Mouse (Mus musculus) neural tube, embryonic 13.5 days (tissue): ENCODE measurements at regions not wholly inside any gene's neighbourhood (a gene's known extent, or its start where the extent isn't known, plus 50 kb on each side); places are given as distances from the start of the nearest gene placed in this dataset.

Experiments
- ATAC-seq: fragments of 200-750 bp; cut with Nextera tagmentation; 2 replicates; pipeline ENCODE4 v1.8.0; 2017; ENCODE audit warnings: low read depth, mild to moderate bottlenecking, moderate TSS enrichment, moderate library complexity
- H3K27ac ChIP-seq: fragments of 300-500 bp; sonication (generic); replicated peaks from 2 replicates; pipeline ENCODE4 v1.5.1; 2015; ENCODE audit warnings: moderate library complexity, mild to moderate bottlenecking, inconsistent platforms
- H3K27me3 ChIP-seq: fragments of 300-500 bp; sonication (generic); 2 replicates; pipeline ENCODE4 v1.6.1; 2015; ENCODE audit warnings: mild to moderate bottlenecking, inconsistent platforms
- H3K36me3 ChIP-seq: fragments of 300-500 bp; sonication (generic); 2 replicates; pipeline ENCODE4 v1.6.1; 2015; ENCODE audit warnings: mild to moderate bottlenecking, inconsistent platforms
- H3K4me1 ChIP-seq: fragments of 300-500 bp; sonication (generic); replicated peaks from 2 replicates; pipeline ENCODE4 v1.6.1; 2015; ENCODE audit warnings: inconsistent platforms
- H3K4me2 ChIP-seq: fragments of 300-500 bp; sonication (generic); 2 replicates; pipeline ENCODE4 v1.6.1; 2015; ENCODE audit warnings: inconsistent platforms, mild to moderate bottlenecking, moderate library complexity
- H3K4me3 ChIP-seq: fragments of 300-500 bp; sonication (generic); 2 replicates; pipeline ENCODE4 v1.5.1; 2015; ENCODE audit warnings: mild to moderate bottlenecking, inconsistent platforms
- H3K9ac ChIP-seq: fragments of 300-500 bp; sonication (generic); 2 replicates; pipeline ENCODE4 v1.6.1; 2015; ENCODE audit warnings: moderate library complexity, mild to moderate bottlenecking, inconsistent platforms
- H3K9me3 ChIP-seq: fragments of 300-500 bp; sonication (generic); 2 replicates; pipeline ENCODE4 v1.6.1; 2016; ENCODE audit warnings: inconsistent platforms
- WGBS: fragments of 180-500 bp; shearing (Covaris S2); methylation state at CpG from one replicate; pipeline ENCODE4 v1.1.7; 2015; 5-methylcytosine and 5-hydroxymethylcytosine counted together

DNA sequence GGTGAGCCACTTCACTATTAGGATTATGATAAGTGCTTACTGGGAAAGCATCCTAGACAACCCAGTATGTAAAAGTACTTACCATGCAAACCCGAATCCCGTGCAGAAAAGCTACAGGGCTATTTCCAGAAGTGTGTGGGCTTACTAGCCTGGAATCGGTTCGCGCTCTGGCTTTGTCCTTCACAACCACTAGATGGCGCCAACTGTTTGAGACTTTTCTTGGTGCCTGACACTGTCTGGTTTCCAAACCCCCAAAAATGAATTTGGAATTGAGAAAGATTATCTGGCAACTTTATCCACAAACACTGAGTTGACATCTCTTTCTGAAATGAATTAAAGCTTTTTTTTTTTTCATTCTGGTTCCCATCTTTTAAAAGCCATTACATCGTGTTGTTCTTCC, 218.2 kb downstream of the Pax3 start:
- WGBS, result 6% methylated on average over 7 of the region's 7 CpGs
- Histone ChIP-seq H3K9ac (no peak overlapping the region), H3K36me3 (no peaks in the 10 kb centered on the region), H3K4me2 (no peak overlapping the region), H3K9me3 (no peaks in the 10 kb centered on the region), H3K4me1 (no peaks in the 10 kb centered on the region), H3K27ac (no peak overlapping the region), H3K27me3 (peaks cover 53% of the 10 kb centered on the region), H3K4me3 (no peak overlapping the region)
- 0 out of 2 replicates have a peak, but pooled peaks have one; percentile 40 for ATAC-seq

DNA sequence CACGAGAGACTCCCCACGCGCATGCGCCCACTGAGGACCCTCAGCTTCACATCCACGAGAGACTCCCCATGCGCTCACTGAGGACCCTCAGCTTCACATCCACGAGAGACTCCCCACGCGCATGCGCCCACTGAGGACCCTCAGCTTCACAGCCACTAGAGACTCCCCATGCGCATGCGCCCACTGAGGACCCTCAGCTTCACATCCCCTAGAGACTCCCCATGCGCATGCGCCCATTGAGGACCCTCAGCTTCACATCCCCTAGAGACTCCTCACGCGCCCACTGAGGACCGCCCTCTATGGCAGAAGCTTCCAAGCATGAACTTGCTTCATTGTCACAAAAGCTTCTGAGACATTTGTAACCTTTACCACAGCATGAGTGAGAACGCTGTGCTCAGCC, 221.0 kb downstream of the Pax3 start:
- Histone ChIP-seq H3K27me3 (peaks cover 46% of the 10 kb centered on the region), H3K4me2 (no peak overlapping the region), H3K4me3 (no peak overlapping the region), H3K9me3 (no peaks in the 10 kb centered on the region), H3K36me3 (no peaks in the 10 kb centered on the region), H3K27ac (no peak overlapping the region), H3K4me1 (peaks cover 6% of the 10 kb centered on the region; the same call in 1 of the 2 replicates), H3K9ac (no peak overlapping the region)
- WGBS, result 93% methylated on average over 18 of the region's 18 CpGs
- ATAC-seq, result no peak

DNA sequence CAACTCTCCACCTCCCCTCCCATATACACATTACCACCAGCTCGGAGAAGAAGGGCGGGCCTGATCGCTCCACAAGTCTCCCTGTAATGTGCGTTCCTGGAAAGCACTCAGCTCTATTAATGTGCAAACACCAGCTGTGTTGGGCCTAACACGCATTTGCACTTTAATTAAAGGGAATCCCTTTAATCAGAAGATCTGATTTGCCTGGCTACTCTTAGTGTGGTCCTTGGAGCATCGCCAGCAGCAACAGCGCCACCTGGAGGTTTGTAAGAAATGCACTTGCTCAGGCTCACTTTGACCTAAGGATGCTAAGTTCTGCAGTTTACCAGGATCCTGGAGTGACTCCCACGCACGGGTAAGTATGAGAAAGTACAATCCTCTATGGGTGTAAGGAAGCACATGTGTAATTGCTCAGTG, 224.6 kb downstream of the Pax3 start:
- 4% methylated on average over 9 of the region's 9 CpGs for WGBS
- Histone ChIP-seq H3K4me3 (no peak overlapping the region), H3K27me3 (peaks cover 23% of the 10 kb centered on the region)

DNA sequence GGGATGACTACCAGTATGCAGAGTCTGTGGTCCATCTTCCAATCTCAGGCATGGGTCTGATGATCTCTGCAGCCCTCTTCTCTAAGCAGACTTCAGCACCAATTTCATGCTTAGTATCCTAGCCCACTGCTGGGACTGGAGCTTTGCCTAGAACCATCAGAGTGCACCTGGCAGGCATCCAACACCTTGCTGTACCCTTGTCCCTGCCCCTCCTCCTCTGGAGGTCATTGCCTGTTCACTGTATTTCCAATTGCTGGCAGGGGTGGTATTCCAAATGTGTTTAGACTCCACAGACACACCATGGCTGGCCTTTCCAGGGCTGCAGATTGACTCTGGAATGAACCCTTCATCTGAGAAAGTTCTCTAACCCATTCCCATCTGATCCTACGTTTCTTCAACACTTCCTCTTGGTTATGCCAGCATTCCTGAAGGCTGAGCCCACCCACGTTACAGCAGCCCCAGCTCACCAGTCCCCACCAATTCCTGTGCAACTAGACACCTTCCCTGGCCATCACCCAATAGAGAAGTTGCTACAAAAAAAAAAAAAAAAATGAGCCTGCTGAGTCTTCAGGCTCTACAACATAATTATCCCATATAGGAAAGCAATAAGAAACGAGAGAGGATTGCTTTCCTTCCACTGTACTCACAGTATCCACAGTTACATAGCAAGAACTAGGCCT, 232.1 kb downstream of the Pax3 start:
- ATAC-seq, result no peak
- Histone ChIP-seq H3K27me3 (no peaks in the 10 kb centered on the region), H3K4me2 (no peak overlapping the region), H3K4me3 (no peak overlapping the region), H3K9me3 (no peaks in the 10 kb centered on the region), H3K27ac (no peak overlapping the region), H3K4me1 (0 out of 2 replicates have a peak, but pooled peaks cover 3% of the 10 kb centered on the region), H3K36me3 (no peaks in the 10 kb centered on the region), H3K9ac (no peak overlapping the region)
- WGBS, result 47% methylated on average over 3 of the region's 3 CpGs

More for the DNA sequence above, 224.6 kb downstream of the Pax3 start:
- Histone ChIP-seq H3K9me3 (no peaks in the 10 kb centered on the region), H3K27ac (no peak overlapping the region), H3K9ac (no peak overlapping the region), H3K4me2 (peak overlapping the region; percentile 29), H3K4me1 (peaks cover 6% of the 10 kb centered on the region; the same call in 1 of the 2 replicates), H3K36me3 (no peaks in the 10 kb centered on the region)
- peak; percentile 84 for ATAC-seq

DNA sequence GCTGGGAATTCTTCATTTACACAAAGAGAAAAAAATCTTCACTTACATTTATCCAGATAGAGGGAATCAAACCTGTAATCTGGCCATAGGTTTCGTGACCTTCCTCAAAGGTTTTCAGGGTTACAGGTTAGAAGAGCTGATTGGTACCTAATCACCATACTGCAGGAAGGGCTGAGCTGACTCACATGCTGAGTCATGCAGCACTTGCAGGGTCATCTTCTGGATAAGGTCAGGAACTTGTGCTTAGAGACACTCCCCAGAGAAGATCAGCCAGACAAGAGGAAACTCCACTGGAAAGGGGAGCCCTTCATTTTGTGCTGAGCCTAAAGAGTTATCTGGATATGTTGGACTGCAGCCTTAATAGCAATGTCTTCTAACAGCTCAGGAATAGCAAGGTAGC, 237.6 kb downstream of the Pax3 start:
- Histone ChIP-seq H3K4me3 (no peak overlapping the region), H3K9ac (no peak overlapping the region), H3K4me1 (no peaks in the 10 kb centered on the region), H3K36me3 (no peaks in the 10 kb centered on the region), H3K4me2 (no peak overlapping the region), H3K9me3 (no peaks in the 10 kb centered on the region), H3K27ac (no peak overlapping the region), H3K27me3 (no peaks in the 10 kb centered on the region)
- 68% methylated on average over 1 of the region's 1 CpGs for WGBS
- ATAC-seq, result no peak

DNA sequence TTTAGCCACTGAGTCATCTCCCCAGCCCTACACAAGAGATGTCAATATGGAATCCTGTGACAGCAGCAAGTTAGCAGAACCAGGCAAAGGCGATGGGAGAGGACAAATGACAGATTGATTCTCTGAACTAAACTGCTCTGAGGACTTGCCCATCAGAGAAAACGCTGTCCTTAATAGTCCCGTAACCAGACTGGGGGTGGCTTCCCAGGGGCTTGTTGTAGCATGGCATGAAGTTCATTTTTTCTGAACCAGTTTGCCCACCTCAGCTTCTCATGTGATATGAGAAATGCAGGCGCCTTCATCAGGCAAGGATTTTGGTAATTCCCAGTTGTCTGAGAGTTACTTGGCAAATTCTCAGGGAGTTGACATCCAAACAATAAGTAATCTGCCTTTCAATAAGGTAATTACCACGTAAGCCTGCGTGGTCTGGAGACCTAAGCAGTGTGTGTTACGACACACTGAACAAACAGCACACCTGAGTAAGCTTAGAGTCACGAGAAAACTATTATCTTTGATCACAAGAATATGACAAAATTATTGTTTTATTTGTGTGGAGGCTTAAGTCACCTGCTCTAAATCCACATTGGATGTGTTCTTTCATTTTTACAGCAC, 239.7 kb downstream of the Pax3 start:
- Histone ChIP-seq H3K4me2 (no peak overlapping the region), H3K27me3 (no peaks in the 10 kb centered on the region), H3K36me3 (no peaks in the 10 kb centered on the region), H3K4me3 (no peak overlapping the region), H3K4me1 (no peaks in the 10 kb centered on the region), H3K9me3 (no peaks in the 10 kb centered on the region), H3K27ac (no peak overlapping the region), H3K9ac (no peak overlapping the region)
- 81% methylated on average over 8 of the region's 8 CpGs for WGBS
- ATAC-seq, result no peak

DNA sequence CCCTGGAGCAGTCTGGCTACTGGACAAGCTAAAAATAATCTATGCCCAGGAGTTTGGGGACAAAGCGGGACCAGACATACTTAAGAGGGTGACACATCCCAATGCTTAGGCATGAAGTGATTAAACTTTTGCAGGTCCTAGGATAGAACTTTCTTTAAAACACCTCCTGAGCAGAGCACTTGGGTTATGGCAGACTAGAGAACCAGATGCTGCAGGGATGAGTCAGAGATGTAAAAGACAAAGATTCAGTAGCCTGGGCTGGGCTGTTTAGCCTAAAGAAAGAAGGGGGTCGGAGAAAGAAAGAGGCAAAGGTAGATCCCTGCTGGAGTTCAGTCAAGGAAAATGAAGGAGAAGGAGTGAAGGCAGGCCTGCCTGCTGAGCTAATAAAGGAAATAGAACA, 249.0 kb downstream of the Pax3 start:
- Histone ChIP-seq H3K27me3 (peaks cover 5% of the 10 kb centered on the region; the same call in 1 of the 2 replicates), H3K27ac (no peak overlapping the region), H3K9ac (no peak overlapping the region), H3K4me2 (no peak overlapping the region), H3K4me1 (0 out of 2 replicates have a peak, but pooled peaks cover 10% of the 10 kb centered on the region), H3K4me3 (no peak overlapping the region), H3K9me3 (no peaks in the 10 kb centered on the region), H3K36me3 (no peaks in the 10 kb centered on the region)
- no peak for ATAC-seq
- WGBS, result 74% methylated on average over 2 of the region's 2 CpGs

DNA sequence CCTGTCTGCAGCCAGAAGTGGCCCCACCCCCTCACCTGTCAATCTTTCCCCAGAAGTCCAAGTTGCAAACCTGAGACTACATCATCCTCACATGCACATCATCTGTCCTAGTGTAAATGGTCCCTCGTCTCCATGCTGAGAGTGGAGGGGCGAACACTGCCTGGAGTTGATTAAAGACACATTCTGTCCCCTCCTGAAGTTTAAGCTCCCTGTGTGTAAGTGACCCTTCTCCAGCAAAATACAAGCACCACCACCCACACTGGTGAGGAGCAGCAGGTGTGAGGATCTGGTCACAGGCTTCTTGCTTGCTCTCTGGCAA, 252.6 kb downstream of the Pax3 start:
- Histone ChIP-seq H3K9me3 (no peaks in the 10 kb centered on the region), H3K36me3 (no peaks in the 10 kb centered on the region), H3K4me2 (no peak overlapping the region), H3K27me3 (no peaks in the 10 kb centered on the region), H3K4me1 (0 out of 2 replicates have a peak, but pooled peaks cover 10% of the 10 kb centered on the region), H3K9ac (no peak overlapping the region), H3K27ac (no peak overlapping the region), H3K4me3 (no peak overlapping the region)
- no peak for ATAC-seq
- 65% methylated on average over 2 of the region's 2 CpGs for WGBS

DNA sequence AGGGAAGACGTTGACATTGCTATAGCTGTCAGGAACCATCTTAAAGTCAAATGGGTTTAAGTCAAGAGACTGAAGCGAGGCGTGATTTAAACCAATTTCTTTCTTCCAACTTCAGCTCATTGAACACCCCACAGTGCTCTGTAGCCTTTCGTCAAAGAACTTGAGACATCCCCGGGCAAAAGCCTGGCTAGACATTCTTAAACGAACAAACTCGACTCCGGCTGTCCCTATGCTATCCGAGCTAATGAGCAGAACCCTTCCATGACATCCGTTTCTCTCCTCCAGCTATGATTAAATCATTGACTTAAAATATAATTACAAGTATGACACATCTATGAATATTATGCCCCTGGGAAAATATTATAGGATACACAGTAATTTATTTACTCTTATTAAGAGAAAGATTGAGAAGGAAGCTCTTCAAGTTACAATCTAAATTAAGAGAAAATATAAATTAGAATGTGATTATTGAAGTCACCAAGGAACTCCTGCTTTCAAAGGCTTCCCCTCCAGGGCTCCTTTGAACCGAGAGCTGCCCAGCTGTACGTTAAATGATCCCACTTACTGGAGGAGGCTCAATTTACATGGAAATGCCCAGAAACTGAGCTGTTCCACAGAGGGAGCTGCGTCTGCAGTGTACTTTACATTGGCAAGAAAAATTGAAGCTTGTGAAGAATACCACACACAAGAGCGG, 253.2 kb downstream of the Pax3 start:
- Histone ChIP-seq H3K4me1 (0 out of 2 replicates have a peak, but pooled peaks cover 10% of the 10 kb centered on the region), H3K27ac (no peak overlapping the region), H3K27me3 (no peaks in the 10 kb centered on the region), H3K9me3 (no peaks in the 10 kb centered on the region), H3K9ac (no peak overlapping the region), H3K36me3 (no peaks in the 10 kb centered on the region), H3K4me3 (no peak overlapping the region), H3K4me2 (no peak overlapping the region)
- 55% methylated on average over 14 of the region's 14 CpGs for WGBS
- no peak for ATAC-seq

DNA sequence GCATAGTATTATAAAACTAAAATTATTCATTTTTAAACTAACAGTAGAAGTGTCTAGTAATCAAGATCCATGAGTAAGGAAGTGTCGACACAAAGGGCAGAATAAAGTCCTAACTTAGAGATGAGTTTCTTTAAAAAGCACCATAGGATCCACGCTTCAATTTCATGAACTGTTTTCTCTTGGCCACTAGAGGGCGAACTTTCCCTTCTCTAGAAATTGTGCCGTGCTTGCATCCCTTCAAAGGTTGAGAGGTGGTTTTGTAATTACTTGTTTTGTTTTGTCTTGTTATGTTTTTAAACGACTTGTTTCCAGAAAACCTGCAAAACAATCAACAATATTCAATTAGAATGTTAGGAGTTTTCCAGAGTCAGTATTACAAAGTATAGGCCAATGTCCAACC, 253.8 kb downstream of the Pax3 start:
- Histone ChIP-seq H3K27me3 (no peaks in the 10 kb centered on the region), H3K36me3 (no peaks in the 10 kb centered on the region), H3K4me3 (no peak overlapping the region), H3K4me1 (0 out of 2 replicates have a peak, but pooled peaks cover 10% of the 10 kb centered on the region), H3K9me3 (no peaks in the 10 kb centered on the region), H3K27ac (no peak overlapping the region), H3K9ac (no peak overlapping the region), H3K4me2 (no peak overlapping the region)
- no peak for ATAC-seq
- 5% methylated on average over 5 of the region's 5 CpGs for WGBS

DNA sequence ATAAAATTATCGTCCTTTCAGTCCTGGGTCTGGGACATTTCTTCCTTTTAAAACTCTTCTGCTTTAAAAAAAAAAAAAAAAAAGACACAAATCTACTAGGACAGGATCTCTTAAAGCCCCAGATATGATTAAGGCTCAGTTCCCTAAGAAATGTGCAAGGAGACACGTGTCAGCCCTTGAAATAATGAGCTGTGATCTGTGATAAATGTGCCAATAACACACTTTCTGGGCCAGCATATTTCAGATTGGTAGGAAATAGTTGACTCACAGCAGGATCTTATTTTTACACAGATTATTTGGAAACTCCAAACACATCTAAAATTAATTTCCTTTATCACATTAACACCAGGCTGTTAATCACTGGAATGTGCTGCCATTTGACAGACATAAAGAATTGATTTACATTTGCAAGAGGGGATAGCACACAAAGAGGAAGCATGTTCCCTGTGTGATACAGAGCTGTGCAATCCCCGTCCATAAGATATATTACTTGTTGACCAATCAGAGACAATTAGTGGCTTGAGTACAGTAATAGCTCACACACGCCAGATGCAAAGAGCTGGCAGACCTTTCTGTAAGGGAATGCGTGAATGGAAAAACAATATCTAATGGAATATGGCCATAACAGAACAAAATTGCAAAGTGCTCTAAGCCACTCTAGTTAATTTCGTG, 263.7 kb downstream of the Pax3 start:
- H3K4me2 ChIP-seq, result no peak overlapping the region
- H3K9me3 ChIP-seq, result no peaks in the 10 kb centered on the region
- no peaks in the 10 kb centered on the region for H3K36me3 ChIP-seq
- 45% methylated on average over 6 of the region's 6 CpGs for WGBS
- H3K4me1 ChIP-seq, result peaks cover 28% of the 10 kb centered on the region
- no peak overlapping the region for H3K9ac ChIP-seq
- no peak overlapping the region for H3K4me3 ChIP-seq
- no peaks in the 10 kb centered on the region for H3K27me3 ChIP-seq
- peak; percentile 68 for ATAC-seq
- H3K27ac ChIP-seq, result peak overlapping the region; percentile 28; the same call in 1 of the 2 replicates

DNA sequence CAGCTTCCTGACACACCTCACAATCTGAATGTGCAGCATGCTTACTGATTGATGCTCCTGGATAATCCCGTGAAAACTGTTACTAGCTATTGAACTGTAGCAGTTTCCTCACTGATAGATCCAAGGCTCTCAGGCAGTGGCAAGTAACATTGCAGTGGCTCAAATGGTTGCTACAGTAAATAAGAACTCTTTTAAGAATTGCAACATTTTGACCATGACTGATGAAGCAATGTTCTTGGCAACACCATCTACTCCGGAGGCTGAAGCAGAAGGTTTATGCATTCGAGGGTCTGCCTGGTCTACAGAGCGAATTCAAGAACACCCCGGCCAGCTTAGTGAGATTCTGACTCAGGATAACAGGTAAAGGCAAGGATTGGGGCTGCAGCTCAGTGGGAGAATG, 264.7 kb downstream of the Pax3 start:
- no peak for ATAC-seq
- WGBS, result 86% methylated on average over 5 of the region's 5 CpGs
- no peaks in the 10 kb centered on the region for H3K27me3 ChIP-seq
- no peak overlapping the region for H3K4me2 ChIP-seq
- H3K27ac ChIP-seq, result no peak overlapping the region; the same call in 1 of the 2 replicates
- no peak overlapping the region for H3K4me3 ChIP-seq
- peaks cover 32% of the 10 kb centered on the region for H3K4me1 ChIP-seq
- no peaks in the 10 kb centered on the region for H3K9me3 ChIP-seq
- no peaks in the 10 kb centered on the region for H3K36me3 ChIP-seq
- no peak overlapping the region for H3K9ac ChIP-seq
